Mouse (Mus musculus) neural tube, embryonic 14.5 days (tissue): ENCODE results near the gene Plcb2. TPM values are rescaled to one million over a fixed set of nuclear protein-coding genes. Genes with fewer than 3 reads are reported as not detected.

Source experiments
- ATAC-seq: fragments of 200-750 bp; cut with Nextera tagmentation; 2 replicates; pipeline ENCODE4 v1.8.0; 2017; ENCODE audit warnings: low read depth, mild to moderate bottlenecking, moderate TSS enrichment, moderate library complexity
- H3K27ac ChIP-seq: fragments of 300-500 bp; sonication (generic); 2 replicates; pipeline ENCODE4 v1.5.1; 2014; ENCODE audit warnings: low read depth, mild to moderate bottlenecking, control low read depth, low read length, moderate library complexity, mixed read lengths
- H3K27me3 ChIP-seq: fragments of 300-500 bp; sonication (generic); 2 replicates; pipeline ENCODE4 v1.6.1; 2014; ENCODE audit warnings: low read length; ENCODE audit not compliant: control insufficient read depth, insufficient read depth
- H3K36me3 ChIP-seq: fragments of 300-500 bp; sonication (generic); 2 replicates; pipeline ENCODE4 v1.6.1; 2014; ENCODE audit warnings: low read length, mixed read lengths; ENCODE audit not compliant: control insufficient read depth, insufficient read depth
- H3K4me1 ChIP-seq: fragments of 300-500 bp; sonication (generic); 2 replicates; pipeline ENCODE4 v1.6.1; 2014; ENCODE audit warnings: low read length; ENCODE audit not compliant: control insufficient read depth, insufficient read depth
- H3K4me2 ChIP-seq: fragments of 300-500 bp; sonication (generic); 2 replicates; pipeline ENCODE4 v1.6.1; 2014; ENCODE audit warnings: mild to moderate bottlenecking, low read depth, low read length, control low read depth
- H3K4me3 ChIP-seq: fragments of 300-500 bp; sonication (generic); 2 replicates; pipeline ENCODE4 v1.5.1; 2014; ENCODE audit warnings: low read depth, low read length, control low read depth, mixed read lengths
- H3K9ac ChIP-seq: fragments of 300-500 bp; sonication (generic); replicated peaks from 2 replicates; pipeline ENCODE4 v1.6.1; 2014; ENCODE audit warnings: low read depth, mild to moderate bottlenecking, control low read depth, low read length, mixed read lengths
- H3K9me3 ChIP-seq: fragments of 300-500 bp; sonication (generic); 2 replicates; pipeline ENCODE4 v1.6.1; 2016; ENCODE audit warnings: low read length; ENCODE audit not compliant: control insufficient read depth
- WGBS: fragments of 180-500 bp; shearing (Covaris S2); extraction: QIAGEN DNeasy Blood & Tissue Kit; methylation state at CpG from one replicate; pipeline ENCODE4 v1.1.7; 2014; 5-methylcytosine and 5-hydroxymethylcytosine counted together
- polyA plus RNA-seq: library from polyadenylated mRNA; unstranded; fragments of >200 nt; fragmentation: Nextera tagmentation; extraction: Ambion mirVana; gene quantifications from 2 replicates; pipeline ENCODE4 v1.2.1, GENCODE M21; 2014

Plcb2 gene
- polyA plus RNA-seq, 1 experiment from 2014 or later, result 0.88 TPM

DNA sequence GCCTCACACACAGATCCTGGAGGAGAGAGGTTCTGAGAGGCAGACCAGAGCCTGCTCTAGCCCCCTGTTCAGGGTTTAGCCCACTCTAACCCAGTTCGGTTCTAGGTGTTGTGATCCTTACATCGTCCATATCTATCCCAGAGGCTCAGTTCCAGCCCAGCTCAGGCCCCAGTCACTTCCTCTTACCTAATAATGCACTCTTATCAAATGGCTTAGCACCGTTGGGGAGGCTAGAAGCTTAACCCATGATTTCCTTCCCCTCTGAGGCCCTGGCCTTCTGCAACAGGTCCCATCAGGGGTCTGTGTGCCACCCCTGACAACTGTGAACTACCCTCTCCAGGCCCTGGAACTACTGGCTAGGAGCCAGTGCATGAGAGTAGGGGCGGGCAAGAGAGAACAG lies 956 bp upstream of the Plcb2 start:
- no peaks in the 10 kb centered on the region for H3K9me3 ChIP-seq
- H3K27ac ChIP-seq, result no peak overlapping the region
- no peak overlapping the region for H3K9ac ChIP-seq
- no peak overlapping the region for H3K4me2 ChIP-seq
- no peaks in the 10 kb centered on the region for H3K27me3 ChIP-seq
- H3K4me3 ChIP-seq, result no peak overlapping the region
- no peaks in the 10 kb centered on the region for H3K4me1 ChIP-seq
- 48% methylated on average over 4 of the region's 4 CpGs for WGBS
- H3K36me3 ChIP-seq, result no peaks in the 10 kb centered on the region
- no peak for ATAC-seq

DNA sequence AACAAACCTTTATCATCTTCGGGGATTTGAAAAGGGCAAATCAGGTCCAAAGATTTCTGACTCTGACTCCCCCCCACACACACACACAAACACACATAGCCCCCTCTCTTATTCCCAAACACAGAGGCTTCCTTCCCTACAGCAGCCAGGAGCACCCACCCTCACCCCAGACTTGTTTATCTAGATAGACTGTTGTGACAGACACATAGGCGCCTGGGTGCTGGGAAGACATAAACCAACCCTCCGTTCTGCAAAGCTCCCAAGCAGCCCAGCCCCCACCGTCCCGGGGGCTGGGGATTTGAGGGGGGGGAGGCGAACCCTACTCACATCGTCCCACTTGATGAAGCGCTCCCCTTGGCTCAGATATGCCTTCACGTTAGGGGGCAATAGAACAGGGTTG lies 327 bp downstream of the Plcb2 start:
- no peaks in the 10 kb centered on the region for H3K36me3 ChIP-seq
- 26% methylated on average over 9 of the region's 9 CpGs for WGBS
- no peaks in the 10 kb centered on the region for H3K9me3 ChIP-seq
- no peak overlapping the region for H3K27ac ChIP-seq
- no peaks in the 10 kb centered on the region for H3K4me1 ChIP-seq
- H3K4me3 ChIP-seq, result no peak overlapping the region
- no peak overlapping the region for H3K9ac ChIP-seq
- H3K27me3 ChIP-seq, result no peaks in the 10 kb centered on the region
- no peak overlapping the region for H3K4me2 ChIP-seq
- ATAC-seq, result no peak

DNA sequence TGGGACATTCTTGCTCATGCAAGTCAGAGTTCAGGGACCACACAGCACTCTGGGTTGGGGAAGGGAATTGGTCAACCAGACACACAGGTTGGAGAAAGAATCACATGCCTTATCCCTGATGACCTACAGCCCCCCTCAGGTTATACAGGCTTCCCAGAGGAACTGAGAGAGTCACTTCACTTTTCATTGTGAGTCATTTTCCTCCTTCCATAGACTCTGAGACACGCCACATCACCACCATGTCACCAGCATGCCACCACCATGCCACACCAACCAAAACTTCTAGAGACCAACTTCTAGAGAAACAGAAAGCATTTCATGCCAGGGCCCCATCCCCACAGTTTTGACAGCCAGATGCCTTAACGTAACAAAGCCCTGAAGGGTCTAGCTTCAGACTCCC lies 1.4 kb downstream of the Plcb2 start:
- H3K4me1 ChIP-seq, result no peaks in the 10 kb centered on the region
- ATAC-seq, result no peak
- no peak overlapping the region for H3K4me3 ChIP-seq
- no peak overlapping the region for H3K9ac ChIP-seq
- H3K36me3 ChIP-seq, result no peaks in the 10 kb centered on the region
- no peak overlapping the region for H3K4me2 ChIP-seq
- 89% methylated on average over 2 of the region's 2 CpGs for WGBS
- no peaks in the 10 kb centered on the region for H3K9me3 ChIP-seq
- no peak overlapping the region for H3K27ac ChIP-seq
- H3K27me3 ChIP-seq, result no peaks in the 10 kb centered on the region

DNA sequence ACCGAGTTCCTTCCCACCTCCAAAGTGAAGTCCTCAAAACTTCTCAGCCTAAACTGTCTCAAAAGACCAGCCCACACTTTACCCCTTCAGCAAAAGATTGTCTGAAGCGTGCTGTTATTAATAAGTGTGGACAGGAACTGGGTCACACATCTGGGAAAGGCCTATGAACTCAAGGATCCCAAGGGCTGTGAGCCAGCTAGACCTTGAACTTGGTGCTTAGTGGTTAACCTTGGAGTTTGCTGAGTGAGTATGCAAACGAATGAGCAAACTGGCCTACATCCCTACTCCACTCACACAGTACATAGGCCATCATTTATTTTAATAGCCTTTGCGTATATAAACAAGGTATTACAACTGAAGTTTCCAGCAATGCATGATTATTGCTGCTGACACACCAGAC lies 2.7 kb downstream of the Plcb2 start:
- H3K4me3 ChIP-seq, result no peak overlapping the region
- no peaks in the 10 kb centered on the region for H3K27me3 ChIP-seq
- H3K9ac ChIP-seq, result no peak overlapping the region
- no peak overlapping the region for H3K4me2 ChIP-seq
- H3K36me3 ChIP-seq, result no peaks in the 10 kb centered on the region
- 84% methylated on average over 4 of the region's 4 CpGs for WGBS
- no peak overlapping the region for H3K27ac ChIP-seq
- no peak for ATAC-seq
- no peaks in the 10 kb centered on the region for H3K4me1 ChIP-seq
- no peaks in the 10 kb centered on the region for H3K9me3 ChIP-seq

DNA sequence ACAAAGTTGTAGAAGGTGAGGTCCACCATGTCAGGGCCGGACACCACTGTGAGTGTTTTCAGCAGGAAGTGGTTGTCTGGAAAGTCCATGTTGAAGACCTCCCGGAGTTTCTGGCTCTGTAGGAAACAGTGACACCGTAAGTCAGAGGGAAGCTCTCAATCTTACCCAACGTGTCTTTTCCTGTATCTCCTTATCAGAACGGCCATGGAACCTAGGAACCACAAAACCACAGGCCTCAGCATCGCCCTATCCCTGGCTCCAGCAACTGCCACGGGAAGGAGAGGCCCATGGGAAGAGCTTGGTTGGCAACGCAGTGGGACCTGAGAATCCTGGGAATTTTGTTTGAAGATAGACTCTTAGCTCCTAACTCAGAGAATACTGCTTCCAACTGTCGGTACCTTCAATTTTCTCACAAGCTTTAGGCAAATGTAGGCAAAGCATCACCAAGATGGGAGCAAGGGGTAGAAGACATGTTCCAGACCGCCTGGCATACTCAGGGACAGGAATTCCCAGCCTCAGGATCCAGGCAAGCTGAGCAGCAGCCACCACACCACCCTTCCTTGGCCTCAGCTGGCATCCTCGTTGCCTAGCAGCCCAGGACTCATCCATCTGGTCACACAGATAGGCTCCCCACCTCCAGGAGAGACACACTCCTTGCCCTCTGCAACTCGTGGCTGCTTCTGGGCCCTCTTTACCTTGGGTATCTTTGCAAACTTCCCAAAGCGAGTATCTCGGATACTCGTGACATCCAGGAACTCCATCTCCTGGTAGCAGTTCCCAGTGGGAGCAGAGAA lies 4.3 kb downstream of the Plcb2 start:
- no peak overlapping the region for H3K4me2 ChIP-seq
- no peaks in the 10 kb centered on the region for H3K9me3 ChIP-seq
- no peaks in the 10 kb centered on the region for H3K36me3 ChIP-seq
- no peaks in the 10 kb centered on the region for H3K4me1 ChIP-seq
- no peak overlapping the region for H3K27ac ChIP-seq
- H3K9ac ChIP-seq, result no peak overlapping the region
- H3K4me3 ChIP-seq, result no peak overlapping the region
- 84% methylated on average over 15 of the region's 15 CpGs for WGBS
- no peak for ATAC-seq
- H3K27me3 ChIP-seq, result no peaks in the 10 kb centered on the region

DNA sequence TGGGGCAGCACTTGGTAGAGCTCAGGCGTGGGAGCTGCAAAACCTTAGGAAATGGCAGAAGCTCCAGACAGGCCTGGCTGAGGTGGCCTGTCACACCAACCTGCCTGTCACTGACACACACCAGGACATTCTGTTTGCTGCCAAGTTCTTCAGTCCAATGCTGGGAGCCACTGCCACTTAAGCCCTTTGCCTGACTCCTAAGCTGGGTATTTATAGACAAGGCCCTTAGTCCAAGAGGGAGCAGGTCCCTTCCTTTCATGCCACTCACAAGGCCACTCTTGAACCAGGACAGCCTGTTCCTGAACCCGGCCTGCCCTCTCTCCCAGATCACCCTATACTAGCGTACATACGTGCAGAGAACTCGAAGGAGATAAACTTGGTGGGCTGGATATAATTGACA lies 11.6 kb downstream of the Plcb2 start:
- H3K9ac ChIP-seq, result no peak overlapping the region
- no peaks in the 10 kb centered on the region for H3K4me1 ChIP-seq
- peaks cover 6% of the 10 kb centered on the region for H3K27me3 ChIP-seq
- H3K4me3 ChIP-seq, result no peak overlapping the region
- WGBS, result 92% methylated on average over 5 of the region's 5 CpGs
- H3K4me2 ChIP-seq, result no peak overlapping the region
- no peaks in the 10 kb centered on the region for H3K36me3 ChIP-seq
- no peaks in the 10 kb centered on the region for H3K9me3 ChIP-seq
- no peak overlapping the region for H3K27ac ChIP-seq
- no peak for ATAC-seq

DNA sequence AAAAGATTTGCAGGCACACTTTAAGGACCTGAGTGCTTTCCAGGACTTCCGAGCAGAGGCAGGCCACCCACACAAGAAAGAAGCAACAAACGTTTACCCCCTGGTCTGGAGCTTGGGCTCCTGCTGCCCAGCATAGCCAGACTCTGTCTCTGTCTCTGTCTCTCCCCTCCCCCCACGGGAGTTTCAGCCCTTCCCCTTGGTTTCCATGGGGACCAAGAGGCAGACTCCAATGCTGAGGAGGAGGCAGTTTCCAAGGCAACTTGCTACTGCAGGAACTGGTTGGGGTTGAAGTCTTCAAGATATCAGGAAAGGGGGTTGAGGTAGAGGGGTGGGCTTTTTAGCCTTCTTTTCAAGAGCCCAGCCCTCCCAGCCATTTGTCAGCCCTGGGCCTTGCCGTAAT lies 14.0 kb downstream of the Plcb2 start:
- Histone ChIP-seq H3K9ac (no peak overlapping the region), H3K9me3 (no peaks in the 10 kb centered on the region), H3K4me1 (peaks cover 3% of the 10 kb centered on the region; the same call in 1 of the 2 replicates), H3K4me3 (no peak overlapping the region), H3K27ac (no peak overlapping the region), H3K4me2 (no peak overlapping the region), H3K27me3 (peaks cover 25% of the 10 kb centered on the region), H3K36me3 (no peaks in the 10 kb centered on the region)
- WGBS, result 22% methylated on average over 4 of the region's 4 CpGs
- peak; percentile 28; the same call in 1 of the 2 replicates for ATAC-seq

DNA sequence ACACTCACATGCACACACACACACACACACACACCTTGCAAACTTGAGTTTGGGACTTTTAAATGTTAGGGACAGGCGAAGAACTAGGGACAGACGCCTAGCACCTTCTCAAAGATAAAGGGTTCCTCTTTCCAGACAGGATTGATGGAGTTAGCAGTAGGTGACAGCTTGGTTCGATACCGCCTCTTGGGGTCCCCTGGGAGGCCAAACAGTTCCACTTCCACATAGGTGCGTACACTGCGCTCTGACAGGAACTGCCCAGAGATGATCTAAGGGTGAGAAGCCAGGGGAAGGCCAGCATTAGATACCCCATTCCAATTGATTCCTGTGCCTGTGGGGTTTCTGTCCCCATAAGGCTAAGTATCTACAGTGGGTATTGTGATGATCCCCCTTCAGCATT lies 14.6 kb downstream of the Plcb2 start:
- no peak overlapping the region for H3K27ac ChIP-seq
- H3K9me3 ChIP-seq, result no peaks in the 10 kb centered on the region
- no peak overlapping the region for H3K4me3 ChIP-seq
- peaks cover 28% of the 10 kb centered on the region for H3K27me3 ChIP-seq
- no peak for ATAC-seq
- 85% methylated on average over 6 of the region's 6 CpGs for WGBS
- peaks cover 3% of the 10 kb centered on the region; the same call in 1 of the 2 replicates for H3K4me1 ChIP-seq
- no peak overlapping the region for H3K9ac ChIP-seq
- H3K4me2 ChIP-seq, result no peak overlapping the region
- no peaks in the 10 kb centered on the region for H3K36me3 ChIP-seq

DNA sequence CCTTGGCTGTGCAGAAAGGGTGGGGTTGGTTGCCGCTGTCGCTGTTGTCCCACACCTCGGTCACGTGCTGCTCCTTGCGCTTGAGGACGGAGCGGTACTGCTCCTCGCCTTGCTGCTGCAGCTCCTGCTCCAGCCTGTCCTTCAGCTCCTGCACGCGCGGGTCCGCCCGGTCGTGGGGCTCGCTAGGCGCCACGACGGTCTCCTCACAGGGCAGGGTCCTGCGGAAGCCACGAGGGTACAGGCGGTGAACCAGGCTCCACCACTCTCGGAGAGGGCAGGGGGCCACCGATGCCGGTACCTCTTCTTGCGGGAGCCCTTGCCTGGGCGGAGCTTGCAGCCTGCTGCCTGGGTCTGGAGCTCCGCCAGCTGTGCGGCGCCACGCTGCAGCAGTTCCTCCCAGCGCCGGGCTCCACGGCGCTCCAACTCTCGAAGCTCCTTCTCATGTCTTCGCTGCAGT lies 17.2 kb downstream of the Plcb2 start:
- Histone ChIP-seq H3K27me3 (peaks cover 49% of the 10 kb centered on the region), H3K36me3 (no peaks in the 10 kb centered on the region), H3K9me3 (no peaks in the 10 kb centered on the region), H3K4me1 (peaks cover 3% of the 10 kb centered on the region; the same call in 1 of the 2 replicates), H3K27ac (no peak overlapping the region), H3K4me3 (peak overlapping the region; percentile 36), H3K9ac (peak overlapping the region; percentile 30; the same call in 1 of the 2 replicates), H3K4me2 (peak overlapping the region; percentile 82)
- ATAC-seq, result peak; percentile 85
- under 1% methylated on average over 35 of the region's 36 CpGs for WGBS
